Mouse (Mus musculus) CH12.LX (cell line): ENCODE measurements at regions not wholly inside any gene's neighbourhood (a gene's known extent, or its start where the extent isn't known, plus 50 kb on each side); places are given as distances from the start of the nearest gene placed in this dataset.
"Not testable (repeated sequence)": the region's sequence is repeated elsewhere in the genome, so short reads cannot be mapped to it uniquely, and the experiment has no call there.

Experiments
- DNase-seq: peaks from one replicate; pipeline ENCODE4 v3.0.0-alpha.2; 2013; ENCODE audit errors: extremely low read depth
- H3K27ac ChIP-seq: 2 replicates; pipeline ENCODE4 v1.5.1; 2012; ENCODE audit warnings: low read depth, mild to moderate bottlenecking, control low read depth, moderate library complexity; ENCODE audit not compliant: insufficient read depth
- H3K27me3 ChIP-seq: replicated peaks from 2 replicates; pipeline ENCODE3; 2012; ENCODE audit warnings: inconsistent platforms
- H3K36me3 ChIP-seq, 2 experiments: replicated peaks in 1 of 2; 2 replicates each; pipeline versions ENCODE3 to v1.6.1; 2012; ENCODE audit warnings: inconsistent platforms in 1 of 2, low read length in 1 of 2, mild to moderate bottlenecking in 1 of 2, mixed read lengths in 1 of 2, moderate library complexity in 1 of 2; ENCODE audit not compliant: control insufficient read depth in 1 of 2, insufficient read depth in 1 of 2
- H3K4me1 ChIP-seq, 2 experiments: 2 replicates each; pipeline ENCODE4 v1.6.1; 2012; ENCODE audit warnings: inconsistent platforms in 1 of 2, moderate library complexity in 1 of 2; ENCODE audit not compliant: insufficient read depth in 2 of 2, control insufficient read depth in 1 of 2
- H3K4me2 ChIP-seq: 2 replicates; pipeline ENCODE4 v1.6.1; 2012; ENCODE audit warnings: low read depth, mild to moderate bottlenecking, control low read depth; ENCODE audit not compliant: poor library complexity, insufficient read depth, severe bottlenecking
- H3K4me3 ChIP-seq, 3 experiments: fragments of 150-350 bp in 1 of 3; sonication (generic) in 1 of 3; replicated peaks in 1 of 3; 2 replicates each; pipeline versions ENCODE3 to v1.5.1; 2011 to 2012; ENCODE audit warnings: low read depth in 2 of 3, low read length in 2 of 3, mild to moderate bottlenecking in 2 of 3, moderate library complexity in 2 of 3, control low read depth in 1 of 3, improper control_type of control experiment in 1 of 3, inconsistent platforms in 1 of 3, mixed read lengths in 1 of 3; ENCODE audit not compliant: poor library complexity in 1 of 3
- H3K79me2 ChIP-seq: replicated peaks from 2 replicates; pipeline ENCODE4 v1.6.1; 2012; ENCODE audit warnings: mild to moderate bottlenecking, moderate library complexity; ENCODE audit not compliant: control insufficient read depth, poor library complexity, insufficient read depth, severe bottlenecking; ENCODE audit errors: extremely low read depth
- H3K9ac ChIP-seq: 2 replicates; pipeline ENCODE4 v1.6.1; 2012; ENCODE audit warnings: low read depth, mild to moderate bottlenecking, control low read depth, moderate library complexity; ENCODE audit not compliant: insufficient read depth
- H3K9me3 ChIP-seq: replicated peaks from 2 replicates; pipeline ENCODE3; 2012; ENCODE audit warnings: low read length, inconsistent platforms, mixed read lengths
- CHD2 ChIP-seq: IDR thresholded peaks from 2 replicates; pipeline ENCODE4 v1.6.1; 2011; ENCODE audit warnings: low read length, improper control_type of control experiment
- CTCF ChIP-seq, 2 experiments: IDR thresholded peaks in 1 of 2; conservative IDR thresholded peaks in 1 of 2; 2 replicates each; pipeline ENCODE4 v1.5.1; 2011 to 2012; ENCODE audit warnings: low read depth in 2 of 2, low read length in 2 of 2, improper control_type of control experiment in 1 of 2, inconsistent platforms in 1 of 2, mild to moderate bottlenecking in 1 of 2, moderate library complexity in 1 of 2
- EP300 ChIP-seq: IDR thresholded peaks from 2 replicates; pipeline ENCODE4 v1.6.1; 2011; ENCODE audit warnings: low read length, improper control_type of control experiment
- ETS1 ChIP-seq: conservative IDR thresholded peaks from 2 replicates; pipeline ENCODE4 v1.6.1; 2012; ENCODE audit warnings: low read depth, mild to moderate bottlenecking, inconsistent platforms, low read length, improper control_type of control experiment, moderate library complexity
- IRF4 ChIP-seq: IDR thresholded peaks from 2 replicates; pipeline ENCODE4 v1.6.1; 2014; ENCODE audit warnings: low read depth, mild to moderate bottlenecking, inconsistent platforms, low read length, improper control_type of control experiment
- JUN ChIP-seq: IDR thresholded peaks from 2 replicates; pipeline ENCODE4 v1.6.1; 2011; ENCODE audit warnings: low read depth, mild to moderate bottlenecking, low read length, improper control_type of control experiment, moderate library complexity; ENCODE audit not compliant: insufficient read depth
- MAZ ChIP-seq: IDR thresholded peaks from 2 replicates; pipeline ENCODE4 v1.6.1; 2012; ENCODE audit warnings: low read depth, mild to moderate bottlenecking, inconsistent platforms, low read length, improper control_type of control experiment, moderate library complexity
- MEF2A ChIP-seq: IDR thresholded peaks from 2 replicates; pipeline ENCODE4 v1.6.1; 2014; ENCODE audit warnings: low read depth, mild to moderate bottlenecking, inconsistent platforms, low read length, improper control_type of control experiment, borderline replicate concordance
- MYC ChIP-seq: IDR thresholded peaks from 2 replicates; pipeline ENCODE4 v1.6.1; 2011; ENCODE audit warnings: low read depth, mild to moderate bottlenecking, improper control_type of control experiment, low read length
- POLR2A ChIP-seq: IDR thresholded peaks from 2 replicates; pipeline ENCODE4 v1.6.1; 2011; ENCODE audit warnings: low read depth, mild to moderate bottlenecking, improper control_type of control experiment, low read length
- POLR2AphosphoS2 ChIP-seq: IDR thresholded peaks from 2 replicates; pipeline ENCODE4 v1.6.1; 2011; ENCODE audit warnings: low read depth, low read length, improper control_type of control experiment
- RAD21 ChIP-seq: IDR thresholded peaks from 2 replicates; pipeline ENCODE4 v1.6.1; 2011; ENCODE audit warnings: low read depth, mild to moderate bottlenecking, low read length, improper control_type of control experiment, moderate library complexity
- SIN3A ChIP-seq: IDR thresholded peaks from 2 replicates; pipeline ENCODE4 v1.6.1; 2012; ENCODE audit warnings: low read length, improper control_type of control experiment, inconsistent platforms
- TCF12 ChIP-seq: IDR thresholded peaks from 2 replicates; pipeline ENCODE4 v1.6.1; 2014; ENCODE audit warnings: low read depth, mild to moderate bottlenecking, inconsistent platforms, low read length, improper control_type of control experiment
- ZMIZ1 ChIP-seq: IDR thresholded peaks from 2 replicates; pipeline ENCODE4 v1.6.1; 2012; ENCODE audit warnings: low read depth, mild to moderate bottlenecking, inconsistent platforms, low read length, improper control_type of control experiment
- dilution Hi-C: fragments of 300-500 bp; cut with MboI; formaldehyde crosslinking; loops from 2 replicates; pipeline ENCODE4 v1.14.3; 2020; ENCODE audit warnings: low sequenced_read_pairs; ENCODE audit not compliant: extremely low pct_unique_long_range_greater_than_20kb, extremely low pct_ligation_motif_present
- in situ Hi-C: fragments of 300-500 bp; cut with MboI; formaldehyde crosslinking; loops from 3 replicates; pipeline ENCODE4 v1.14.3; 2019; ENCODE audit warnings: low sequenced_read_pairs, low pct_ligation_motif_present, low pct_unique_long_range_greater_than_20kb, mixed read lengths

DNA sequence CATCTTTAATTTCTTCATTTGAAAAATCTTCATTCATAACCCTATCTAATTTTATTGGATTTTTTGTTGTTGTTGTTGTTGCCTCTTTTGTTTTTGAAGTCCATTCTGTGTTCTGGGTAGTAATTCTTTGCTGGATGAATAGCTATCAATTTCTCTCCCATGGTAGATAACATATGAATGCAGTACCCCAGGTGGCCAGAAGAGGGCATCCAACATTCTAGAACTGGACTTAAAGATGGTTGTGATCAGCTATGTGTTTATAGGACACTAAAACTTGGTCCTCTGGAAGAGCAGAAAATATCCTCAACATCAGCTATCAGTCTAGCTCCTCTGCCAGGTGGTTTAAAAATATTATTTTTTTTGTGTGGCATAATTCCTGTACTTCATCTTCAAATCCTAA lies 73.0 kb downstream of the Prl2c3 start:
- H3K27me3 ChIP-seq, H3K79me2 ChIP-seq, H3K27ac ChIP-seq, H3K4me2 ChIP-seq, dilution Hi-C loops, H3K36me3 ChIP-seq, H3K4me1 ChIP-seq, H3K9ac ChIP-seq, H3K9me3 ChIP-seq, in situ Hi-C loops, H3K4me3 ChIP-seq: not testable (repeated sequence)
- peak; percentile 49 for DNase-seq
- TF ChIP-seq RAD21: peak; percentile 18
- TF ChIP-seq CTCF (conservative IDR thresholded peaks at IDR 0.05 in 1 of 2, IDR thresholded peaks at IDR 0.05 in 1 of 2; ENCODE audit: low read depth in 2 of 2, low read length in 2 of 2): peak in 1 of 2 experiments; percentile 40; a peak in 2 of 4 replicates

DNA sequence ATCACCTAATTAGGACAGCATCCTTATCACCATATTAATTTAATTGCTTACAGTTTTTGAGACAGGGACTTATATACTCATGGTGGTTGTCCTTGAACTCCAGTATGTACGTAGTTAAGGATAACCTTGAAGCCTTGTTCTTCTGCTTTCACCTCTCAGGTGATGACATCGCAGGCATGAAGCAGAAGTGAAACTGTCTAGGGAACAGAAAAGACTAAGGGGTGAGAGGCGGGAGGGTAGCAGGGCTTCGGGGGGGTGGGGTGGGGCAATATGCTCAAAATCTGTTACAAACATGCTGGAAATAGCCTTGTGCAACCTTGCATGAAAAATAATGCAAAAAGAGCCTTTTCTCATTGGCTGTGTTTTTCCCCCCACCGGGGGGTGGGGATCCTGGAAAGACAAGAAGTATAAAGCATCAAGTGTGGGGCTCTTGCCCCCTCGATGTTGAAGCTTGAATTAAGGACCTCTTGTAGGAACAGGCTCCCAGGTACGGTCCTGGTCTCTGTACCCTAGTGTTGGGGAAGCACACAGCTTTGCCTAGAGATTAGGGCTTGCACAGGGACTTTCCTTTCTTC lies 81.8 kb downstream of the Prl2c3 start:
- Histone ChIP-seq H3K4me2 (peak overlapping the region; percentile 16; the same call in 1 of the 2 replicates), H3K4me1 (peaks cover 0 to 15% of the 10 kb centered on the region in 2 experiments; a peak in 2 of 4 replicates), H3K27ac (peak overlapping the region; percentile 38; the same call in 1 of the 2 replicates)
- H3K9me3 ChIP-seq, in situ Hi-C loops, H3K4me3 ChIP-seq, H3K36me3 ChIP-seq, H3K79me2 ChIP-seq, H3K9ac ChIP-seq, dilution Hi-C loops, H3K27me3 ChIP-seq: not testable (repeated sequence)
- peak; percentile 33; the same call in 1 of the 2 replicates for TF ChIP-seq MEF2A
- TF ChIP-seq EP300: peak; percentile 64; the same call in 1 of the 2 replicates
- TF ChIP-seq ETS1: peak; percentile 10; the same call in 1 of the 2 replicates
- TF ChIP-seq JUN: 0 out of 2 replicates have a peak, but pooled peaks have one; percentile 3
- TF ChIP-seq IRF4: peak; percentile 69
- peak; percentile 58; the same call in 1 of the 2 replicates for TF ChIP-seq CHD2
- TF ChIP-seq MAZ: 0 out of 2 replicates have a peak, but pooled peaks have one; percentile 29
- 0 out of 2 replicates have a peak, but pooled peaks have one; percentile 24 for TF ChIP-seq MYC
- peak; percentile 75 for DNase-seq

DNA sequence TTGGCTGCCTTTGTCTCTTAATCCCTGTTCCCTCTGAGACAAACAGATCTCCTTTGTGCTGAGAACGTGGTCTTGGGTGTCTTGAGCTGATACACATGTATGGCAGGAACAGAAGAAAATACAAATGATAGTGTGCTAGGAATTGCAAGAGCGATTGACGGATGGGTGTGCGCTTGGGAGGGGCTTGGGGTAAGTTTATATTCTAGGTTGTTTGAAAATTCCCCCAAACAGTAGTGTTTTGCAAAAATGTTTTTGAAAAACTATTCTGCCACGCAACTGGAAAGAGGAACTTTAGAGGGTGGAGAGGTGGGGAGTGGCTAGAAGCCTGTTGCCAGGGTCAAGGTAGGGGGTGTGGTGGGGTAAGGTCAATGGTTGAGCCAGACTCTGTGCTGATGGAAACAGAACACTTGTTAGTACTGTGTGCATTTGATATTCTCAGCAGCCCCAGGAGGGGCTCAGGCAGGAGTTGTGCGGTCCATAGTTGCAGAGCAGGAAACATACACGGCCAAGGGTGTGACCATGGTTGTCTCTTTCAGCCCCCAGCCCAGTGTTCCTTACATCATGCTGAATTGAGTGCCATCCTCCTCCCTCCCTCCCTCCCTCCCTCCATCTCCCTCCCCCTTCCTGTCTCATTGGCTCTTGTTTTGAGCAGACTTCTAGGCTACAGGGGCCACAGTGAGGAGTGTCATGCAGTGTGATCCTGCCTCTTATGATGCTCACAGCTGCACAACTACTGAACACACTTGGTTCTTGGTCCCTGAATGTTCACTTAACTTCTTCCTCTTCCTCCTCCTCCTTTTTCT lies 88.2 kb downstream of the Prl2c3 start:
- dilution Hi-C loops: no loop called here
- H3K79me2 ChIP-seq: no peaks in the 10 kb centered on the region

DNA sequence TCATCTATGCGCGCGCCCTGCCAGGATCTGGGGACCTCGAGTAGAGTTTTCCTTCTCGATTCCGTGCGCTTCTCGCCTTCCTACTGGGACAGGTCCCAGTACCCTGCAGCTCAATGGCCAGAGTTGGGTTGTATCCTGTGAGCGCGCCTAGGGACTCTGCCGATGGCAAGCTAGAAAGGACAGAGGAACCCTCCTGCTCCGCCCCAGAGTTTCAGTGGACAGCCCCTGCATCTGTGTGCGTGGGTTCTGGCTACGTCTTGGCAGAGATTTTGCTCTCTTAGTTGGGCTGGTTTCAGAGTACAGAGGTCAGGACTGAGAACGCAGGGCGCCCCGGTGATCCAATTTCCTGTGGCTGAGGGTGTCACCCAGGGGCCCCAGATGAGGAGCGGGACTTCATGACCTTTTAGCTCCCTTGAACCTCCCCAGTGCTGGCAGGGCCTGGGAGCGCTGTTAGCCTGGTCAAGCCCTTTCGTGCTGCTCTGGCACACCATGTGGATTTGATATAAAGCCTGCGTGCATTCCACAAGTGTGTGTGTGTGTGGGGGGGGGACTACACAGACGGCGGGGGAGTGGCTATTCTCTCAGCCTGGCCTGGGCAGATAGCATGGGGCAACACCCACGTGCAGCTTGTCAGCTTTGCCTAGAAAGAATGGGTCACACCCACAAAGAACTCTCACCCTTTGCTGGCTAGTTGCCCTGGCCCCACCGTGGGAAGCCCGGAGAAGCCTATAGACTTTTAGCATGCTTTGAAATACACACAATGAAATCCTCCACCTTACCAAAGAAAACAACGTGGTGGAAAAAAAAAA lies 96.9 kb downstream of the Prl2c3 start:
- H3K9me3 ChIP-seq, DNase-seq, H3K27me3 ChIP-seq, dilution Hi-C loops, H3K9ac ChIP-seq, H3K4me3 ChIP-seq, H3K4me2 ChIP-seq, H3K36me3 ChIP-seq, H3K79me2 ChIP-seq, in situ Hi-C loops, H3K4me1 ChIP-seq, H3K27ac ChIP-seq: not testable (repeated sequence)

More for the DNA sequence above, 88.2 kb downstream of the Prl2c3 start:
- TF ChIP-seq SIN3A: no peak
- TF ChIP-seq CHD2: no peak
- TF ChIP-seq POLR2A: no peak
- TF ChIP-seq ZMIZ1: no peak
- no peak for TF ChIP-seq RAD21
- TF ChIP-seq POLR2AphosphoS2: no peak
- no peak for TF ChIP-seq TCF12
- Histone ChIP-seq H3K9me3 (no peaks in the 10 kb centered on the region), H3K9ac (no peak overlapping the region), H3K36me3 (no peaks in the 10 kb centered on the region), H3K4me3 (no peak overlapping the region), H3K27ac (no peak overlapping the region), H3K4me1 (peaks cover 7 to 10% of the 10 kb centered on the region in 2 experiments; a peak in 2 of 4 replicates), H3K27me3 (no peaks in the 10 kb centered on the region), H3K4me2 (no peak overlapping the region)
- in situ Hi-C loops: no loop called here
- DNase-seq: no peak
